Mouse (Mus musculus): ENCODE measurements around the gene Itga11. TPM values are rescaled to one million over a fixed set of nuclear protein-coding genes. Genes with fewer than 3 reads are reported as not detected.
"Not testable (repeated sequence)": the region's sequence is repeated elsewhere in the genome, so short reads cannot be mapped to it uniquely, and the experiment has no call there.

Itga11 gene
- polyA plus RNA-seq, 1 experiment from 2014 or later, result 3.4 TPM

DNA sequence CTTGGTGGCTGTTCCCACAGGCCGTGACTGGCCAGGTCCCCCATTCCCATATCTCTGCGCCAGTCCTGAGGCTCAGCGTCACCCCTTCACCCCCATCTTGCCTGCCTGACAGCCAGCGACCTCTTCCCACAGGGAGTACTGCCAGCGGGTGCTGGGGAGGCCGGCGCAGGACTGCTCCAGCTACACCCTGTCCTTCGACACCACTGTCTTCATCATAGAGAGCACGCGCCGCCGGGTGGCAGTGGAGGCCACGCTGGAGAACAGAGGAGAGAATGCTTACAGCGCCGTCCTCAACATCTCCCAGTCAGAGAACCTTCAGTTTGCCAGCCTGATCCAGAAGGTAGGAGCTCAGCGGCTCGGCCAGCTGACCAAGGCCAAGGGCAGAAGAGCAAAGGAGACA, 89.8 kb downstream of the Itga11 start:
- Histone ChIP-seq H3K27me3 (no peaks in the 10 kb centered on the region), H3K4me1 (0 out of 2 replicates have a peak, but pooled peaks cover 9% of the 10 kb centered on the region), H3K4me2 (no peak overlapping the region), H3K27ac (no peak overlapping the region), H3K36me3 (peaks cover 7% of the 10 kb centered on the region; the same call in 1 of the 2 replicates), H3K4me3 (no peak overlapping the region), H3K9ac (no peak overlapping the region), H3K9me3 (no peaks in the 10 kb centered on the region)
- 73% methylated on average over 17 of the region's 17 CpGs for WGBS
- no peak for ATAC-seq (ENCODE audit: insufficient number of reproducible peaks, insufficient read depth, low FRiP score, low TSS enrichment, low read depth)

DNA sequence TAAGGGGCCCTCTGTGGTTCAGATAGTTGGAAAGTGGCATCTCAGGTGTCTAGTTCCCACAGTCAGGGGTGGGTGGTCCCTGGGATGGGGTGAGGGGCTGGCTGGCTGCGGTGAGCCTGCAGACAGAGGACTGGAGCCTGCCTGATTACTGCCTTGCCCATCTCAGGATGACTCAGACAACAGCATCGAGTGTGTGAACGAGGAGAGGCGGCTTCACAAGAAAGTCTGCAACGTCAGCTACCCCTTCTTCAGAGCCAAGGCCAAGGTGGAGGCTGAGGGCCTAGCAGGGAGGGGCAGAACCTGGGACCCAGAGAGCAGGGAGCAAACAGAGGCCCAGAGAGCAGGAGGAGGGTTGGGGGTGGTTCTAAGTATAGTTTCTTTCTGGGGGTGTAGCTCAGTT, 90.7 kb downstream of the Itga11 start:
- 65% methylated on average over 5 of the region's 5 CpGs for WGBS

DNA sequence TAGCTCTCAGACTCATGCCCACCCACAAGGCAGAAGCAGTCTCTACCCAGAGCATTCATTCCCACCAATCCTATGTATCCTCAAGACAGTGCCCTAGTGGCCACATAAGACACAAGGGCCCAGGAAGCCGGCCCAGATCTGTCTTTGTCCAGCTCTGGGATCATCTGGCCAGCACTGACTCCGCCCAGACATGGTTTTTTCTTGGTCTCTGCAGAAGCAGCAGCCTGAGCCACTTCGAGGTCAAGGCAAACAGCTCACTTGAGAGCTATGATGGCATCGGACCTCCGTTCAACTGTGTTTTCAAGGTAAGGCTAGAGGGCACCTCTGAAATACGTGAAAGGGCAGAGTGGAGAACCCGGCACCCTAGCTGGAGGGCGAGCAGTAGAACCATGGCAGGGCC, 95.1 kb downstream of the Itga11 start:
- H3K9me3 ChIP-seq, result no peaks in the 10 kb centered on the region
- 82% methylated on average over 8 of the region's 8 CpGs for WGBS

More for the DNA sequence above, 90.7 kb downstream of the Itga11 start:
- Histone ChIP-seq H3K4me1 (0 out of 2 replicates have a peak, but pooled peaks cover 8% of the 10 kb centered on the region), H3K27me3 (no peaks in the 10 kb centered on the region), H3K9ac (no peak overlapping the region), H3K27ac (peak overlapping the region; percentile 51; the same call in 1 of the 2 replicates), H3K4me2 (no peak overlapping the region), H3K36me3 (peaks cover 7% of the 10 kb centered on the region; the same call in 1 of the 2 replicates), H3K4me3 (no peak overlapping the region), H3K9me3 (no peaks in the 10 kb centered on the region)
- ATAC-seq (ENCODE audit: insufficient number of reproducible peaks, insufficient read depth, low FRiP score, low TSS enrichment, low read depth), result no peak; the same call in 1 of the 2 replicates

DNA sequence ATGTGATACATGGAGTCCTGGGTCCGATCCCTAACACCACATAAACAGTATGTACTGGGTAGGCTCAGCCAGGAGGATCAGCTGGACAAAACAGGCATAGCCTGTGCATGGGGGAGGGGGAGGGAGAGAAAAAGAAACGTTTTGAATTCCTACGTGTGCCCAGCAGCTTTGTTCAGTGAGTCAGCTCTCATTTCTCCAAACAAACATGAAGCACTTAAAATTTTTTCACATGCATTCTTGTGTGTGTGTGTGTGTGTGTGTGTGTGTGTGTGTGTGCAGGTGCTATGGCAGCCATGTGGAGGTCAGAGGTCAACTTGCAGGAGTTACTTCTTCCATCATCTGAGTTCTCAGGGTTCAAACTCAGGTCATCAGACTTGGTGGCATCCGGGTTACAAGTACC, 97.8 kb downstream of the Itga11 start:
- Histone ChIP-seq H3K9ac (no peak overlapping the region), H3K36me3 (no peaks in the 10 kb centered on the region), H3K9me3 (no peaks in the 10 kb centered on the region), H3K4me3 (no peak overlapping the region), H3K4me1 (peaks cover 9% of the 10 kb centered on the region; the same call in 1 of the 2 replicates), H3K27me3 (no peaks in the 10 kb centered on the region), H3K27ac (no peak overlapping the region), H3K4me2 (no peak overlapping the region)
- 39% methylated on average over 4 of the region's 4 CpGs for WGBS
- no peak for ATAC-seq (ENCODE audit: insufficient number of reproducible peaks, insufficient read depth, low FRiP score, low TSS enrichment, low read depth)

More for the DNA sequence above, 95.1 kb downstream of the Itga11 start:
- Histone ChIP-seq H3K9ac (no peak overlapping the region), H3K36me3 (no peaks in the 10 kb centered on the region), H3K4me2 (no peak overlapping the region), H3K27ac (no peak overlapping the region), H3K27me3 (no peaks in the 10 kb centered on the region), H3K4me1 (0 out of 2 replicates have a peak, but pooled peaks cover 4% of the 10 kb centered on the region), H3K4me3 (no peak overlapping the region)
- ATAC-seq (ENCODE audit: insufficient number of reproducible peaks, insufficient read depth, low FRiP score, low TSS enrichment, low read depth), result no peak

DNA sequence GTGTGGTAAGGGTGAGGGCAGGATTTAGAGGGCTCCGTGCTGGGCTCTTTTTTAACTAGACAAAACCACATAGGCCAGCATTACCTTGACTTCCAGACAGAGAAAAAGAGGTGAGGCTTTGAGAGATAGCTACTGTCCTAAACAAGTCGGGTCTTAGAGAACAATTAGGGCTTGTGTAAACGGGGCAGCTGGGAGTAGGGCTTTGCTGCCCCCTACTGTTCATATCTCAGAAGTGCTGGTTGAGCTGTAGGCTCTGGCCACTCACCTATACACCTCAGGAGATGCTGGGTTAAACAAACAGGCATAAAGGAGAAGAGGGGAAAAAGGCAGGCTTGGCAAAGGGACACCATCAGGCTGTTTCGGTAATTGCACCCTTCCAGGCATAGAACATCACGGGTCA, 99.8 kb downstream of the Itga11 start:
- no peak overlapping the region for H3K27ac ChIP-seq
- no peak for ATAC-seq (ENCODE audit: insufficient number of reproducible peaks, insufficient read depth, low FRiP score, low TSS enrichment, low read depth)
- WGBS, result 3% methylated on average over 5 of the region's 5 CpGs

DNA sequence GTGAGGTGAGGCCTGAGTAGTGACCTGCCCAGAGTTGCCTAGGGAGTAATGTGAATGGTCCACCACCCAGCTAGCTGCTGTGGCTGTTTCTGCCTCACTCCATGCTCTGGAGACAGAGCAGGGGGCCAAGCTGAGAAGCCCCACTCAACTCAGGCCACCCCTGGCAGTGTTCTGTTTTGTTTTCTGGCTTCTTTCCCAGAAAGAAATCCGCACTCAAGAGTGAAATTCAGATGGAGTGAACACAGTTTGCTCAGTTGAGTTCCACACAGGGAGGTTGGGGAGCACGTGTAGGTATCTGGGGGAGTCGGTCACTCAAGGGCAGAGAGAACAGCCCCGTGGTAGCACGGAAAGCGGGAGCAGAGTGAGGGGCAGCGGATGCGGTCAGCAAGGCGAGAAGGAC, 101.1 kb downstream of the Itga11 start:
- Histone ChIP-seq H3K9me3 (no peaks in the 10 kb centered on the region), H3K4me2 (no peak overlapping the region), H3K9ac (no peak overlapping the region), H3K27me3 (no peaks in the 10 kb centered on the region), H3K4me1 (peaks cover 25% of the 10 kb centered on the region; the same call in 1 of the 2 replicates), H3K4me3 (no peak overlapping the region), H3K36me3 (no peaks in the 10 kb centered on the region), H3K27ac (peak overlapping the region; percentile 69)
- WGBS, result 85% methylated on average over 9 of the region's 9 CpGs
- ATAC-seq (ENCODE audit: insufficient number of reproducible peaks, insufficient read depth, low FRiP score, low TSS enrichment, low read depth), result no peak

More for the DNA sequence above, 99.8 kb downstream of the Itga11 start:
- Histone ChIP-seq H3K4me1 (peaks cover 13% of the 10 kb centered on the region; the same call in 1 of the 2 replicates), H3K36me3 (no peaks in the 10 kb centered on the region), H3K4me2 (no peak overlapping the region), H3K27me3 (no peaks in the 10 kb centered on the region), H3K9ac (no peak overlapping the region), H3K9me3 (no peaks in the 10 kb centered on the region), H3K4me3 (no peak overlapping the region)

DNA sequence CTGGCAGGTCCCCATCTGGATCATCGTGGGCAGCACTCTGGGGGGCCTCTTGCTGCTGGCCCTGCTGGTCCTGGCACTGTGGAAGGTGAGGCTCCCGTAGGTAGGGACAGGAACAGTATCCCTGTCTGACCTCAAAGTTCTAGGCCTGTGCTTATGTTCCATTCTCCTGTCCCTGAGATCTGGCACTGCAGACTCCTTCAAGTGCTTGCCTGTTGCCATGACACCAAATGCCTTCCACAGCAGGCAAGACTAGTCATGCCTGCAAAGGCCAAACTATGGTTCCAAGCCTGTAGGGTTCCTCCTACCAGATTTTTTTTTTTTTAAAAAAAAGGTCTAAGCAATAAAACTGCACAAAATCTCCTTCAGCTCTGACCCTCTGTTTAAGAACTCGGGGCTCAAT, 104.3 kb downstream of the Itga11 start:
- Histone ChIP-seq H3K4me2 (no peak overlapping the region), H3K4me3 (no peak overlapping the region), H3K27me3 (no peaks in the 10 kb centered on the region), H3K36me3 (no peaks in the 10 kb centered on the region), H3K27ac (no peak overlapping the region), H3K9ac (no peak overlapping the region), H3K9me3 (no peaks in the 10 kb centered on the region), H3K4me1 (peaks cover 25% of the 10 kb centered on the region; the same call in 1 of the 2 replicates)
- ATAC-seq (ENCODE audit: insufficient number of reproducible peaks, insufficient read depth, low FRiP score, low TSS enrichment, low read depth), result no peak
- WGBS, result 69% methylated on average over 3 of the region's 3 CpGs

DNA sequence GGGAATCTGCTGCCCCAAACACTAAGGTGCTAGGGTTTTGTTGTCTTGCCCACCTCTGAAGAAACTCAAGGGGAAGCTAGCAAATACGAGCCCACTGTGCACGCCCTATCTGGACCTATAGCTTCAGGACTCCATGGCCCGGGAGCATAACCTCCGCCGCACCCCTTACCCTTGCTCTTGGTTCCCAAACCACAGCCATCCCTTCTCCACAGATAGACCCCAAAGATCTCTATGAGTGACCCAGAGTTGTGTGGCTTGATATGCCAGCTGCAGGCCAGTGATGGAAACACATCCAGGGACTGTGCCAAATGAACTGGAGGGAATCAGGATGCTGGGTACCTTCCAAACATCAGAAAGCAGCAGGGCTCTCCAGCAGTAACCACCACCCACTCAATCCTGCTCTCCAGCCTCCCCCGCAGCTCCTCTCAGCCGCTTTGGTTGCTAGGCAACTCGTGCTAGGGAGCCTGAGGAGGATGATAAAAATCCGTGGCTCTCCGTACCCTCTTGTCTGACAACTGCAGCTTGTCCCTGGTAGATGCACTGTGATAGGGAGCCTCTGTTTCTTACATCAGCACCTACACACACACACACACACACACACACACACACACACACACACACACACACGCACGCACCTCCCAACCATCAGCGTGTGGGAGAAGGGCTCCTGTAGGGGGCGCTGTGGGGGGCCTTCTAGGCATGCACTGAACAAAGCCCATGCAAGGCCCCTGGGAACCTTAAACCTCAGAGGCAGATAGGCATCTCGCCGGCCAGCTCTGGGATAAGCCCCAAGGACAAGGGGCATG, 105.6 kb downstream of the Itga11 start:
- no peak overlapping the region for H3K9ac ChIP-seq

DNA sequence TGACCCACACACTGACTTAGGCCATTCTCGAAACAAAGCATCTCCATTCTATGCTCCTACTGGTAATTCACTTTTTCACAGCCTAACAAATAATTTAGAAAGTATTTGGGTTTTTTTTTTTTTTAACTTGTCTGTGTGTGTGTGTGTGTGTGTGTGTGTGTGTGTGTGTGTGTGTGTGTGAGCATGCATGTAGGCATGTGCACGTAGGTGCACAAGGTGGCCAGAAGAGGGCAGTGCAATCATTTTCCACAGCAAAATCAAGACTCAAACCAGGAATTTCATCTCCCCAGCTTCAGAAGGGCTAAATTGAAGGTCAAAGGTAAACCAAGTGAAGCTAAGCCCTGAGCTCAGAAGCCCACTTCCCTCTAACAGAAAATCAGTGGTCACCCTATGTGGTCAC, 106.6 kb downstream of the Itga11 start:
- Histone ChIP-seq H3K4me3 (no peak overlapping the region), H3K4me1 (peaks cover 16% of the 10 kb centered on the region; the same call in 1 of the 2 replicates), H3K4me2 (no peak overlapping the region), H3K27me3 (no peaks in the 10 kb centered on the region), H3K36me3 (no peaks in the 10 kb centered on the region), H3K9ac (no peak overlapping the region), H3K27ac (no peak overlapping the region), H3K9me3 (no peaks in the 10 kb centered on the region)
- WGBS, result 91% methylated on average over 2 of the region's 2 CpGs
- ATAC-seq (ENCODE audit: insufficient number of reproducible peaks, insufficient read depth, low FRiP score, low TSS enrichment, low read depth), result no peak

More for the DNA sequence above, 105.6 kb downstream of the Itga11 start:
- Histone ChIP-seq H3K4me2 (no peak overlapping the region), H3K27ac (no peak overlapping the region), H3K4me1 (peaks cover 25% of the 10 kb centered on the region; the same call in 1 of the 2 replicates), H3K36me3 (no peaks in the 10 kb centered on the region), H3K27me3 (no peaks in the 10 kb centered on the region), H3K4me3 (no peak overlapping the region), H3K9me3 (no peaks in the 10 kb centered on the region)
- no peak for ATAC-seq (ENCODE audit: insufficient number of reproducible peaks, insufficient read depth, low FRiP score, low TSS enrichment, low read depth)
- 41% methylated on average over 16 of the region's 16 CpGs for WGBS

DNA sequence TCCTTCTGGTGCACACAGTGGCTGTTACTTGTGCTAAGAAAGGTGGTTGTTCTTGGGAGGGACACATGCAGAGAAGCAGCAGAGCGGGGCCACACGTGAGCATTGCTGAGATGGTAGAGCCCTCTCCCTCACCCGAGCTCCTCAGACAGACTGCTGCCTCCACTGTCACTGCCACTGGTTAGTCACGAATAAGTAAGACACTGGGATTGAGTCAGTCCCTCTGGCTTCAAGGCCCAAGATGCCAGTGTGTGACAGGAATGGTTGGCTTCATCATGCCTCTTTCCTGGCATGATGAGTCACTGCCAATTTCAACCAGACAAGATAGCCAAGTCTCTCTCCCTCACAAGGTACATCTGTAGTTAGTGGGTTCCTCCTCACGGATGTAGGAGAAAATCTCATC, 109.1 kb downstream of the Itga11 start:
- Histone ChIP-seq H3K4me3 (no peak overlapping the region), H3K27me3 (no peaks in the 10 kb centered on the region), H3K27ac (no peak overlapping the region), H3K4me2 (no peak overlapping the region), H3K4me1 (peaks cover 14% of the 10 kb centered on the region; the same call in 1 of the 2 replicates), H3K9ac (no peak overlapping the region), H3K36me3 (peaks cover 7% of the 10 kb centered on the region; the same call in 1 of the 2 replicates), H3K9me3 (no peaks in the 10 kb centered on the region)
- WGBS, result 74% methylated on average over 5 of the region's 5 CpGs
- ATAC-seq (ENCODE audit: insufficient number of reproducible peaks, insufficient read depth, low FRiP score, low TSS enrichment, low read depth), result no peak

DNA sequence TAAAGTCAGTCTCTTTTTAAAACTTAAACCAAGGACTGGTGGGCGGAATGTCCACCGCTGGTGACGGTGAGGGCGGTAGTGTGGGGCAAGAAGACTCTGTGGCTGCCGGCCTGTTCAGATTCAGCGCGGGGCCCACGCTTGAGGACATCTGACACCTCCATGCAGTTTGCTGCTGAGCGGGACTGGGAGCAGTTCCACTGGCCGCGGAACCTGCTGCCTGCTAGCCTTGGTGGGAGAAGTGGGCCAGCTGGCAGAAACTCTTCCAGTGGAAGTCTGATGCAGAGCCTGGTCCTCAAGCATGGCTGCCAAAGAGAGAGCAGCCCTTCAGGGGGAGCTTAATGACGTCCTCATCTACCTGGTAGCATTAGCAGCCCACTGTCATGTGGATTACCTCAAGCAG, 112.2 kb downstream of the Itga11 start:
- Histone ChIP-seq H3K27me3 (no peaks in the 10 kb centered on the region), H3K36me3 (peaks cover 24% of the 10 kb centered on the region), H3K9me3 (no peaks in the 10 kb centered on the region), H3K9ac (no peak overlapping the region), H3K4me3 (no peak overlapping the region), H3K27ac (no peak overlapping the region), H3K4me2 (no peak overlapping the region), H3K4me1 (no peaks in the 10 kb centered on the region)
- WGBS, result 86% methylated on average over 12 of the region's 12 CpGs
- no peak for ATAC-seq (ENCODE audit: insufficient number of reproducible peaks, insufficient read depth, low FRiP score, low TSS enrichment, low read depth)

DNA sequence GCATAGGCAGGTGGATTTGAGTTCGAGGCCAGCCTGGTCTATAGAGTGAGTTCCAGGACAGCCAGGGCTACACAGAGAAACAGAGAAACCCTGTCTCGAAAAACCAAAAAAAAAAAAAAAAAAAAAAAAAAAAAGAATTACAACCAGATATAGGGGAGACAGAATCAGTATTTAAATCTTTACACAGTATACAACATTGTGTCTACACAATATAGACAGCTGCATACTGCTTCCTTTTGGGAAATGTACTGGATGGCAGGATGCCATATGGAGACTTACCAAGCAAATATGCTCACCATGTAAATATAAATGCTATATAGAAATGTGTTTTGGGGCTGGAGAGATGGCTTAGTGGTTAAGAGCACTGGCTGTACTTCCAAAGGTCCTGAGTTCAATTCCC, 121.6 kb downstream of the Itga11 start:
- H3K4me2 ChIP-seq; H3K4me1 ChIP-seq; H3K27me3 ChIP-seq; H3K9me3 ChIP-seq; H3K27ac ChIP-seq; ATAC-seq (ENCODE audit: insufficient number of reproducible peaks, insufficient read depth, low FRiP score, low TSS enrichment, low read depth); H3K4me3 ChIP-seq; H3K9ac ChIP-seq: not testable (repeated sequence)
- WGBS, result 85% methylated on average over 2 of the region's 2 CpGs
- H3K36me3 ChIP-seq, result peaks cover 37% of the 10 kb centered on the region
